Mouse (Mus musculus): ENCODE measurements around the gene Adam11. TPM values are rescaled to one million over a fixed set of nuclear protein-coding genes. Genes with fewer than 3 reads are reported as not detected.

Adam11 gene
- 0.31 and 0.36 TPM in 2 replicates for polyA plus RNA-seq (2012; rRNA removed)

DNA sequence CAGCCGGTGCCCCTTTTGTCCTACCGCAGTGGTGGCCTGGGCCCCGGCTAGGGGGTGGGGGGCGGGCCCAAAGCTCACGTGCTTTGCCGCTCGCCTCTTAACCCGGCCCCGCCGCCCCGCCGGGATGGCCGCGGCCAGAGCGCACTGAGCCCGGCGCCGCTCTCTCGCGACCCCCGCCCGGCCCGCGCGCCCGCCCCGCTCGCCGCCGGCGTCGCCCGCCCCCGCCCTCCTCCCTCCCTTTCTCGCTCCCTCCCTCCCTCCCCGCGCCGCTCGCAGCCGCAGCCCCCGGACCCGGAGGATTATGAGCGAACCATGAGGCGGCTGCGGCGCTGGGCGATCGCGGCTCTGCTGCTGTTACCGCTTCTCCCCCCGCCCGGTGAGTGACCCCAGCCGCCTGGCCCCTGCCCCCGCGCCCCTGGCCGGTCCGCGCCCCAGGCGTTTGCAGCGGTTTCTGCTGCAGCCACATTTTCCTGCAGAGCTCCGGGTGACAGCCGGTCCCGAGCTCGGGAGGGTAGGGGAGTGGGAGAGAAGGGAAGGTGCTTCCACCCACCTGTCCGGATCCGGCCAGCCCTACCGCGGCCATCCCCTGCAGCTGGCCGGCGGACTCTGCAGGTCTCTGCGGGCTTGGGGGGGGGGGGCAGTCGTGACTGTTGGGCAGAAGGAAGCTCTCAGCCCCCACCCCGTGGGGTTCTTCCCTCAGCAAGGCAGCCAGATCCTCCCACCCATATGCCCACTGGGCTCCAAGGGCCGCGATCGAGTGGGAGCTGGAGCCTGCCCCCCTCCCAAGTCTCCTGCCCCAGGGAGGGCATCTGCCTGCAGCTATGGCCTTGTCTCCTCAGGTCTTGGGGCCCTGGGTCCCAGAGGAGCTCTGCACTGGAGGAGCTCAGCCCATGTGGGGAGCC, at the start of gene Adam11:
Adam11 (plus strand) TSS at position 131 of the 902 bp plus-strand sequence.

DNA sequence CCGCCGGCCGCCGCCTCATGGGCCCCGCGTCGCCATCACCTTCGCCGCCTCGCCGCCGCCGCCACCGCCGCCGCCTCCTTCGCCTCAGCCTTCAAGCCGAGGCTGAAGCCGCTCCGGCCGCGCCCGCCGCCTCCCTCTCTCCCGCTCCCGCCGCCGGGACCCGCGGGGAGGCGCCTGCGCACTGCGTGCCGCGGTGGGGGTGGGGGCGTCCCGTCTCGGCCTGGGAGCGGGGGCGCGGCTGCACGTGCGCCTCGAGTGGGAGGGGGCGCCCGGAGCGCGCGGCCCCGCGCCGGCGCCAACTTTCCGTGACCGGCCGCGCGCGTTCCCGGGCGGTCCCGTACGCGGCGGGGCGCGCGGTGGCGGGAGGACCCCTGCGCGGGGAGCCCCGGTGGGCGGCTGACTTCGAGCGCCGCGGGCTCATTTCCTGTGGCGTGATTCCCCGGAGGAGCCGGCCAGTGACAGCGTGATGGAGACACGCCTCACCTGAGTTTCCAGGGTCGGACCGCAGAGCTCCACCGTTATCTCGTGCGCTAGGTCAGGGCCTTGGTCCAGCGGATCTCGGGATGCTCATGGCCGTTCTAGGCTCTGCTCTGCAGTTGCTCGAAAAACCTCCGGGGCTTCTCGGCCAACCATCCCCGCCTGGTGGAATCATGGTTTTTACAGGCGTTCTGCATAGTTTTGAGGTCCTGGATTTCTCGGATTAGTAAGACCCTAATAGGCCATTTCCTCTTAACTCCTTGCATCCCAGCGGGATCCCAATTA, 58.0 kb downstream of the Adam11 start, which contains the start of gene Gjc1:
Gjc1 (minus strand) TSS at position 680 of the 762 bp plus-strand sequence.

Other genes starting within 250 kb of the Adam11 start
- 5.3 and 6.3 TPM in 2 replicates for gene Gpatch8, start 205.0 kb upstream of the Adam11 start, polyA plus RNA-seq (2012; rRNA removed)
- gene Gm11627, start 182.0 kb upstream of the Adam11 start, polyA plus RNA-seq (2012; rRNA removed): 0.13 and 0.16 TPM in 2 replicates
- gene Fzd2, start 157.0 kb upstream of the Adam11 start, polyA plus RNA-seq (2012; rRNA removed): 0.73 and 0.80 TPM in 2 replicates
- gene Meioc, start 97.7 kb upstream of the Adam11 start, polyA plus RNA-seq (2012; rRNA removed): 0.01 and 0.03 TPM in 2 replicates
- gene Ccdc43, start 63.7 kb upstream of the Adam11 start, polyA plus RNA-seq (2012; rRNA removed): 7.1 and 7.6 TPM in 2 replicates
- gene Gjc1, start 58.3 kb downstream of the Adam11 start, polyA plus RNA-seq (2012; rRNA removed): 1.5 and 1.6 TPM in 2 replicates
- not detected in 2 replicates for gene Higd1b, start 74.4 kb downstream of the Adam11 start, polyA plus RNA-seq (2012; rRNA removed)
- gene Eftud2, start 119.5 kb downstream of the Adam11 start, polyA plus RNA-seq (2012; rRNA removed): 24.8 and 25.6 TPM in 2 replicates
- 0.23 and 0.29 TPM in 2 replicates for gene Ccdc103, start 119.8 kb downstream of the Adam11 start, polyA plus RNA-seq (2012; rRNA removed)
- gene Fam187a, start 123.7 kb downstream of the Adam11 start, polyA plus RNA-seq (2012; rRNA removed): not detected in 2 replicates
- gene Gfap, start 139.5 kb downstream of the Adam11 start, polyA plus RNA-seq (2012; rRNA removed): 4.0 and 4.2 TPM in 2 replicates
- gene Kif18b, start 163.7 kb downstream of the Adam11 start, polyA plus RNA-seq (2012; rRNA removed): 9.8 and 11.0 TPM in 2 replicates
- gene C1ql1, start 185.2 kb downstream of the Adam11 start, polyA plus RNA-seq (2012; rRNA removed): 0.14 and 0.19 TPM in 2 replicates